Mouse (Mus musculus) urinary bladder, postnatal 10 days (tissue): ENCODE data around the gene Noxred1.
"Not testable (repeated sequence)": the region's sequence is repeated elsewhere in the genome, so short reads cannot be mapped to it uniquely, and the experiment has no call there.

Source experiments
- DNase-seq: peaks from one replicate; pipeline ENCODE4 v3.0.0; 2022; ENCODE audit warnings: low spot score

The Noxred1 gene

GRCm38 (mm10) chr12:87238632-87239031, at the start of gene Noxred1:
Gene Noxred1 (minus strand): TSS chr12:87238732.
- no peak for DNase-seq

- DNase-seq, result no peak
Measured at GRCm38 (mm10) chr12:87284726-87285125, 46.2 kb upstream of the Noxred1 start.

- DNase-seq, result no peak
Measured at GRCm38 (mm10) chr12:87284268-87284667, 45.7 kb upstream of the Noxred1 start.

GRCm38 (mm10) chr12:87283706-87284105, 45.2 kb upstream of the Noxred1 start:
- no peak for DNase-seq

- no peak for DNase-seq
Measured at GRCm38 (mm10) chr12:87282743-87283142, 44.2 kb upstream of the Noxred1 start.

GRCm38 (mm10) chr12:87281766-87282165, 43.2 kb upstream of the Noxred1 start:
- no peak for DNase-seq

- no peak for DNase-seq
Measured at GRCm38 (mm10) chr12:87279879-87280278, 41.3 kb upstream of the Noxred1 start.

GRCm38 (mm10) chr12:87279350-87279749, 40.8 kb upstream of the Noxred1 start:
- no peak for DNase-seq

- no peak for DNase-seq
Measured at GRCm38 (mm10) chr12:87278118-87278730, 39.7 kb upstream of the Noxred1 start.

GRCm38 (mm10) chr12:87277251-87277650, 38.7 kb upstream of the Noxred1 start:
- not testable (repeated sequence) for DNase-seq

GRCm38 (mm10) chr12:87274853-87275831, 36.6 kb upstream of the Noxred1 start:
- no peak for DNase-seq

GRCm38 (mm10) chr12:87267682-87268081, 29.1 kb upstream of the Noxred1 start:
- no peak for DNase-seq

GRCm38 (mm10) chr12:87266827-87267603, 28.5 kb upstream of the Noxred1 start:
- DNase-seq, result no peak

GRCm38 (mm10) chr12:87266108-87266826, 27.7 kb upstream of the Noxred1 start, which contains the start of the genes Vipas39 and Ahsa1:
Gene Vipas39 (minus strand): TSS chr12:87266256.
Gene Ahsa1 (plus strand): TSS chr12:87266479.
- DNase-seq, result no peak

GRCm38 (mm10) chr12:87265444-87265843, 26.9 kb upstream of the Noxred1 start:
- no peak for DNase-seq

- no peak for DNase-seq
Measured at GRCm38 (mm10) chr12:87260562-87260961, 22.0 kb upstream of the Noxred1 start.

- DNase-seq, result no peak
Measured at GRCm38 (mm10) chr12:87256629-87257028, 18.1 kb upstream of the Noxred1 start.

GRCm38 (mm10) chr12:87253878-87254277, 15.3 kb upstream of the Noxred1 start:
- DNase-seq, result no peak

GRCm38 (mm10) chr12:87250161-87250560, 11.6 kb upstream of the Noxred1 start:
- DNase-seq, result no peak

- DNase-seq, result no peak
Measured at GRCm38 (mm10) chr12:87236882-87237483, 1.5 kb downstream of the Noxred1 start.

GRCm38 (mm10) chr12:87230379-87230895, 8.1 kb downstream of the Noxred1 start:
- no peak for DNase-seq
